Mouse (Mus musculus) lung, adult 2 months (tissue): ENCODE measurements around the gene Mllt10.

ENCODE experiments used
- CTCF ChIP-seq: fragments of 200-500 bp; IDR thresholded peaks from 2 replicates; pipeline ENCODE4 v1.5.1; 2011; ENCODE audit warnings: mild to moderate bottlenecking, low read length, control low read depth; ENCODE audit not compliant: insufficient read depth
- POLR2A ChIP-seq: fragments of 200-500 bp; IDR thresholded peaks from 2 replicates; pipeline ENCODE4 v1.6.1; 2011; ENCODE audit warnings: low read depth, mild to moderate bottlenecking, control low read depth, low read length, borderline replicate concordance; ENCODE audit errors: extremely low read depth

GRCm38 (mm10) chr2:18033166-18034108 is 21.6 kb upstream of the Mllt10 start:
- TF ChIP-seq POLR2A: no peak
- no peak for TF ChIP-seq CTCF
